Mouse (Mus musculus) left cerebral cortex, adult 18-20 months (tissue): ENCODE measurements around the gene Cers3. TPM values are rescaled to one million over a fixed set of nuclear protein-coding genes. Genes with fewer than 3 reads are reported as not detected.

ENCODE experiments used
- DNase-seq, 2 experiments: peaks; one replicate each; pipeline ENCODE4 v3.0.0; 2021 to 2022; ENCODE audit warnings: low spot score in 2 of 2, mixed read lengths in 1 of 2
- total RNA-seq, 2 experiments: library from RNA; stranded (reverse); gene quantifications; 2 replicates each; pipeline ENCODE4 v1.2.3; 2021

Cers3 gene
- total RNA-seq, 2 experiments from 2014 or later: 0.35 to 0.42 TPM

GRCm38 (mm10) chr7:66779944-66780942 is 36.9 kb downstream of the Cers3 start:
- no peak for DNase-seq

- no peak for DNase-seq
Measured at GRCm38 (mm10) chr7:66786476-66786875, 43.2 kb downstream of the Cers3 start.

- DNase-seq: no peak
Measured at GRCm38 (mm10) chr7:66787816-66788215, 44.5 kb downstream of the Cers3 start.

GRCm38 (mm10) chr7:66789860-66790748 is 46.8 kb downstream of the Cers3 start:
- no peak for DNase-seq

- DNase-seq: no peak
Measured at GRCm38 (mm10) chr7:66791022-66791421, 47.7 kb downstream of the Cers3 start.

- DNase-seq: no peak
Measured at GRCm38 (mm10) chr7:66796909-66797308, 53.6 kb downstream of the Cers3 start.

GRCm38 (mm10) chr7:66797345-66797744 is 54.0 kb downstream of the Cers3 start:
- no peak for DNase-seq

GRCm38 (mm10) chr7:66798826-66799225 is 55.5 kb downstream of the Cers3 start:
- DNase-seq: no peak

- no peak for DNase-seq
Measured at GRCm38 (mm10) chr7:66800784-66801183, 57.5 kb downstream of the Cers3 start.

- no peak for DNase-seq
Measured at GRCm38 (mm10) chr7:66801785-66802184, 58.5 kb downstream of the Cers3 start.

- no peak for DNase-seq
Measured at GRCm38 (mm10) chr7:66803798-66804197, 60.5 kb downstream of the Cers3 start.

- no peak for DNase-seq
Measured at GRCm38 (mm10) chr7:66806801-66807200, 63.5 kb downstream of the Cers3 start.

- no peak for DNase-seq
Measured at GRCm38 (mm10) chr7:66810436-66810835, 67.1 kb downstream of the Cers3 start.

GRCm38 (mm10) chr7:66811294-66811693 is 68.0 kb downstream of the Cers3 start:
- no peak for DNase-seq

GRCm38 (mm10) chr7:66812289-66812688 is 69.0 kb downstream of the Cers3 start:
- no peak for DNase-seq

GRCm38 (mm10) chr7:66812737-66813136 is 69.4 kb downstream of the Cers3 start:
- peak; percentile 27 to 30 for DNase-seq

GRCm38 (mm10) chr7:66813172-66813571 is 69.9 kb downstream of the Cers3 start:
- no peak for DNase-seq

GRCm38 (mm10) chr7:66815526-66815925 is 72.2 kb downstream of the Cers3 start:
- no peak for DNase-seq

GRCm38 (mm10) chr7:66820034-66820433 is 76.7 kb downstream of the Cers3 start:
- DNase-seq: peak; percentile 33 to 48

GRCm38 (mm10) chr7:66830803-66831202 is 87.5 kb downstream of the Cers3 start:
- DNase-seq: no peak

- DNase-seq: peak in 1 of 2 experiments; percentile 8
Measured at GRCm38 (mm10) chr7:66831295-66831694, 88.0 kb downstream of the Cers3 start.
